Mouse (Mus musculus): ENCODE measurements around the gene Elmo1. TPM values are rescaled to one million over a fixed set of nuclear protein-coding genes. Genes with fewer than 3 reads are reported as not detected.

The Elmo1 gene
- polyA plus RNA-seq, 1 experiment from 2014 or later = 17.4 TPM

- H3K4me3 ChIP-seq = no peak overlapping the region
- no peaks in the 10 kb centered on the region for H3K4me1 ChIP-seq
- H3K27me3 ChIP-seq = no peaks in the 10 kb centered on the region
- 66% methylated on average over 3 of the region's 3 CpGs for WGBS
- no peak for ATAC-seq (ENCODE audit: insufficient number of reproducible peaks, low FRiP score, low TSS enrichment, low read depth)
- no peak overlapping the region for H3K9ac ChIP-seq
- H3K27ac ChIP-seq = no peak overlapping the region
- no peaks in the 10 kb centered on the region for H3K9me3 ChIP-seq
- H3K4me2 ChIP-seq = no peak overlapping the region
- no peaks in the 10 kb centered on the region for H3K36me3 ChIP-seq
These were observed 431.1 kb downstream of the Elmo1 start for GRCm38 (mm10) chr13:20521492-20521891.

GRCm38 (mm10) chr13:20523671-20524070, 433.3 kb downstream of the Elmo1 start:
- 69% methylated on average over 1 of the region's 1 CpGs for WGBS
- H3K9ac ChIP-seq = no peak overlapping the region
- no peaks in the 10 kb centered on the region for H3K4me1 ChIP-seq
- no peaks in the 10 kb centered on the region for H3K36me3 ChIP-seq
- H3K27me3 ChIP-seq = no peaks in the 10 kb centered on the region
- no peak overlapping the region for H3K4me2 ChIP-seq
- H3K4me3 ChIP-seq = no peak overlapping the region
- ATAC-seq (ENCODE audit: insufficient number of reproducible peaks, low FRiP score, low TSS enrichment, low read depth) = no peak
- no peaks in the 10 kb centered on the region for H3K9me3 ChIP-seq
- no peak overlapping the region for H3K27ac ChIP-seq

DNA sequence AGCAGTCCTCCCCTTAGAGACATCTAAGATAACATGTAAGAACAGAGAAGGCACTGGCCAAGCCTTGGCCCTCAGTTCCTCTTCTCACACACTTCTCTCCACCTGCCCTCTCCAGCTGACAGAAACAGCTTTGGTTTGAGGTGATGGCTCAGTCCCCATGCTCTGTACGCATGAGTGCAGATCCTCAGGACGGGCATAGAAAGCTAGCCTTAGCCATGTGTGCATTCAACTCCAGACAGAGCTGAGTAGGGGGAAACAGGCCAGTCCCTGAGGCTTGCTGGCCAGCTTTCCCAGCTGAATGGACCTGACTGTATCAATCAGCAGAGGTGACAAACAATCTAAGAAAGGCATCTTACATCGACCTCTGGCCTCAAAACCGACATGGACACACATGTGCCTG, 435.4 kb downstream of the Elmo1 start:
- no peaks in the 10 kb centered on the region for H3K36me3 ChIP-seq
- H3K4me2 ChIP-seq = no peak overlapping the region
- H3K27ac ChIP-seq = no peak overlapping the region
- H3K4me3 ChIP-seq = no peak overlapping the region
- no peaks in the 10 kb centered on the region for H3K9me3 ChIP-seq
- H3K4me1 ChIP-seq = no peaks in the 10 kb centered on the region
- H3K27me3 ChIP-seq = no peaks in the 10 kb centered on the region
- H3K9ac ChIP-seq = no peak overlapping the region
- WGBS = 76% methylated on average over 4 of the region's 4 CpGs
- no peak for ATAC-seq (ENCODE audit: insufficient number of reproducible peaks, low FRiP score, low TSS enrichment, low read depth)

GRCm38 (mm10) chr13:20537053-20537452, 446.7 kb downstream of the Elmo1 start:
- no peaks in the 10 kb centered on the region for H3K4me1 ChIP-seq
- no peak overlapping the region for H3K4me2 ChIP-seq
- H3K9me3 ChIP-seq = no peaks in the 10 kb centered on the region
- H3K36me3 ChIP-seq = no peaks in the 10 kb centered on the region
- 90% methylated on average over 1 of the region's 1 CpGs for WGBS
- no peak overlapping the region for H3K27ac ChIP-seq
- no peak for ATAC-seq (ENCODE audit: insufficient number of reproducible peaks, low FRiP score, low TSS enrichment, low read depth)
- no peak overlapping the region for H3K9ac ChIP-seq
- H3K27me3 ChIP-seq = no peaks in the 10 kb centered on the region
- H3K4me3 ChIP-seq = no peak overlapping the region

DNA sequence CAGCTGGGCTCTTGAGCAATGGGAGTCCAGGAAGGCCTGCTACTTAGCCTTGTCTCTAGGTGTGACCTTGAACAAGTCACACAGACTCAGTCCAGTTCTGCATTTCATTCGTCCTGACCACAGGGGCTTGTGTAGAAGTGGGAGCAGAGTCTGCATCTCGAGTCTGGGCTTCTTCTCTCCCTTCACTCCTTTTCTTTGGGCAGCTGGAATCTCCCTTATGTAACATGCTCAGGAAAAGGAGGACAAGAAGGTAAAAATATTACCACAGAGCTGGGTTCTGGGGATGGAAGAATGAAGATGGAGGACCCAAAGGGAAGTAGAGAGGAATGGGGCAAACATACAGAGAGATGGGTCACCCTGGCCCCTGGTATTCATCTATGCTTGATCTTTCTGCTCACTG, 447.1 kb downstream of the Elmo1 start:
- WGBS = 67% methylated on average over 2 of the region's 2 CpGs
- Histone ChIP-seq H3K27me3 (no peaks in the 10 kb centered on the region), H3K4me2 (no peak overlapping the region), H3K9ac (no peak overlapping the region), H3K9me3 (no peaks in the 10 kb centered on the region), H3K36me3 (no peaks in the 10 kb centered on the region), H3K4me1 (no peaks in the 10 kb centered on the region), H3K27ac (no peak overlapping the region), H3K4me3 (no peak overlapping the region)
- ATAC-seq (ENCODE audit: insufficient number of reproducible peaks, low FRiP score, low TSS enrichment, low read depth) = no peak

DNA sequence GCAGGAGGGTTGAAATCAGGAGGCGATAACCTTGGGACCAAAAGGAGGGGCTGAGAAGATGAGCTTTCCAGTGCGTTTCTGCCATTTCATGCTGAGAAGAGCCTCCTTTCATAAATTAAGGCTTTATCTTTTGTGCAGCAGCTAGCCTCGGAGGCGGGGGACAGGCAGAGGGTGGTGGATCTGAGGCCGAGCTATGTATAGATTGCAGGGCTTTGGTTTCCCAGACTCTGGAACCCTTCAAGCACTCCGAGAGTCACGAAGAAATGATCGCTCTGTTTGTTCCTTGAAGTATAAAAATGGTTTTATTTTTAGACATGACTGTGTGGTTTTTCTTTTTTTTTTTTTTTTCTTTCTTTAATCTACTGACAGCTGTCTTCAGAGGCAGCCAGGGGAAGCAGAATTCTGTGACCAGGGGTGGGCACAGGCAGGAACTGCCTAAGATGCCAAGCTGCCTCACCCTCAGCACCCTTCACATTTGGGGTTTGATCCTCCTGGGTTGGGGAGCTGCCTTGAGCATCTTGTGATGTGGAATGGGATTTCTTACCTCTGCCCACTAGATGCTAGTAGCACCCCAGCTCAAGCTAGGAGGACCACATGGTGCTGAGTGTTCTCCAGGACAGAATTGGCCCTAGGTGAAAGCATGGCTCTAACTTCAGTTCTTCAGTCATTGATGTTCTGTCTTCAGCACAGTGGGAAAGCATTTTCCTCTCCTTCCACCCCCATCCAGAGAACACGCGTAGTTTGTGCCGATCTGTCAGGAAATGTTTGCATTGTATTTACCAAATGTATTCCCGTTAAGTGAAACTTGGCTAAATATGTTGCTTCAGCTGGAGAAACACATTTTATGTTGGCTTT, 448.0 kb downstream of the Elmo1 start:
- Histone ChIP-seq H3K27ac (no peak overlapping the region), H3K9me3 (no peaks in the 10 kb centered on the region), H3K36me3 (no peaks in the 10 kb centered on the region), H3K4me2 (no peak overlapping the region), H3K9ac (no peak overlapping the region), H3K27me3 (no peaks in the 10 kb centered on the region), H3K4me1 (no peaks in the 10 kb centered on the region), H3K4me3 (no peak overlapping the region)
- ATAC-seq (ENCODE audit: insufficient number of reproducible peaks, low FRiP score, low TSS enrichment, low read depth) = no peak
- WGBS = 80% methylated on average over 12 of the region's 12 CpGs

DNA sequence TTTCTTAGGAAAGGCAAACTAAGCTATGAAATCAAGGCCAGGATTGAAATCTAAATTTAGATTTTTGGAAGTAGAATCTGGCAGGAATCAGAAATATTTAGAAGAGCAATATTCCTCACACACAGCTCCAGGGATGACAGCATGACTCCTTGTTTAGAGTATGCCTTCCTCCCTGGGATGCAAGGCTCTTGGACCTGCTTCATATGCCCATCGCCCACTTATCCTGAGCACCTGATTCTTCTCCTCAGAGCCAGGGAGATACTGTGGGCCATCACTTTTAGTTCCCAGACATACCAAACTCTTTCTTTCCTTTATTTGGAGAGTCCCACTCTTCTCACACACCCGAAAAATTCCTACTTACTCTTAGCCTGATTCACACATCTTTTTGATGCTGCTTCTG, 449.2 kb downstream of the Elmo1 start:
- no peak overlapping the region for H3K4me2 ChIP-seq
- no peak for ATAC-seq (ENCODE audit: insufficient number of reproducible peaks, low FRiP score, low TSS enrichment, low read depth)
- H3K4me3 ChIP-seq = no peak overlapping the region
- whole genome bisulfite sequencing = 89% methylated on average over 2 of the region's 2 CpGs
- no peaks in the 10 kb centered on the region for H3K9me3 ChIP-seq
- no peak overlapping the region for H3K27ac ChIP-seq
- H3K36me3 ChIP-seq = no peaks in the 10 kb centered on the region
- H3K4me1 ChIP-seq = no peaks in the 10 kb centered on the region
- no peaks in the 10 kb centered on the region for H3K27me3 ChIP-seq
- H3K9ac ChIP-seq = no peak overlapping the region

DNA sequence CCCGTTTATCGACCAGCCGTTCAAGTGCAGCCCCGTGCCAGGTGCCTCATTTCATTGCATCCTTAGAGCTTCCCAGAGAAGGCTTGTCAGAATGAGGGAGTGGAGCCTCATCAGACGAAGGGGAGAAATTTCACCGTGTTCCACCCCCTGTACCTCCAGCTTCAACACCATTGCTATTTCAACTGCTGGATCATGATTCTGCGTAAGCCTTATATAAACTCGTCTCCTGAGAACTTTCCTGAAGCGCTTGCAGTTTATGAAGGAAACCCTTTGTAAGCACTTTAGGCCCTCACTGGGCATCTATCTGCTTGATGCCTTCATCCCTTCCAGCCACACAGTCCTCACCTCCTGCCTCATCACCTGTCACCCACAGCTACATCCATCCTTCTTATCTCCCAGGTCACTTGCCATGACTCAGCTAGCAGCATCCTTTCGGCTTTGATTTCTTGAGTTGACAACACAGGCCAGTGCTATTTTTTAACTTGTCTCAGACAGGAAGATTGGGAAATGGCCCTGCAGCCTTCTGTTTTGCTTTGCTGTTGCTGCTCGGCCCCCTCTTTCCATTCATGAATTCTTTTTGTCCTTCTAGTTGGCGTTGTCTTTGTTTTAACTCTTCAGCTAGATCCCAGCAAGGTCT, 456.3 kb downstream of the Elmo1 start:
- no peaks in the 10 kb centered on the region for H3K27me3 ChIP-seq
- H3K27ac ChIP-seq = no peak overlapping the region
- no peaks in the 10 kb centered on the region for H3K9me3 ChIP-seq
- H3K4me1 ChIP-seq = no peaks in the 10 kb centered on the region
- H3K4me2 ChIP-seq = no peak overlapping the region
- H3K9ac ChIP-seq = no peak overlapping the region
- no peak for ATAC-seq (ENCODE audit: insufficient number of reproducible peaks, low FRiP score, low TSS enrichment, low read depth)
- no peaks in the 10 kb centered on the region for H3K36me3 ChIP-seq
- 78% methylated on average over 12 of the region's 12 CpGs for WGBS
- H3K4me3 ChIP-seq = no peak overlapping the region

DNA sequence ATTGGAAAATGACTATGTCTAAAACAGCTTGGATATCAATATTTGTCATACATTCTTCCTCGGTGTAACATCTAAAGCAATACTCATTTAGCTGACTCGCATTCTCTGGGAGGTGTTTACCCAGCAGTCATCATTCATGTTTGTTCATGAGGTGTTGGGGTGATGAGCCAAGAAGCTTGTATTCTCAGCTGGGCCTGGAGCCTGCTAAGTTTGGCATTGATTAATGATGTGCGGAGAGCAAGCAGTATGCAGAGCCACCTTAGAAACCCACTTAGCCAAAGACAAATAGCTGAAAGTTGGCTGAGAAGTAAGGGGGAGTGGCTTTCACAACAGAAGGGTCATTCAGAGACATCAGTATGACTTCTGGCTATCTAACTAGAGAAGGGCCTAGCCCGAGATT, 459.6 kb downstream of the Elmo1 start:
- Histone ChIP-seq H3K4me3 (no peak overlapping the region), H3K4me2 (no peak overlapping the region), H3K27me3 (no peaks in the 10 kb centered on the region), H3K9ac (no peak overlapping the region), H3K9me3 (no peaks in the 10 kb centered on the region), H3K27ac (no peak overlapping the region), H3K36me3 (no peaks in the 10 kb centered on the region), H3K4me1 (no peaks in the 10 kb centered on the region)
- no peak for ATAC-seq (ENCODE audit: insufficient number of reproducible peaks, low FRiP score, low TSS enrichment, low read depth)
- 67% methylated on average over 4 of the region's 4 CpGs for WGBS

DNA sequence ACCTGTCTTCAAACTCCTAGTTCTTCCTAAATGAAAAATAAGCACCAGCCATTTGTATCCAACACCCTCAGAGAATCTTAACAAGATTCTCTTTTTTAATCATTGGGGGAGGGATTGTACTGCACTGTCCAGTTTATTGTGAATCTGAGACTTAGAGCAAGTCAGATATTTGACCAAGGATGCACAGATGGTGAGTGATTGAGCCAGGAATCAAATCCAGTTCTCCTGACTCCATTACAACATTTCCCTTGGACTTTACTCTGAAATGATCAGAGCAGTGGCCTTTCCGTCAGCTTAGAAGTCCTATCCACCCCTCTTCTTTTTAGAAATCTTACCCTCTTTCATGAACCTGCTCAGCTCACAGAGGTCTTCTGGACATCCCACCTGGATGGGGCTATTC, 461.2 kb downstream of the Elmo1 start:
- Histone ChIP-seq H3K4me3 (no peak overlapping the region), H3K4me2 (no peak overlapping the region), H3K9me3 (no peaks in the 10 kb centered on the region), H3K4me1 (no peaks in the 10 kb centered on the region), H3K36me3 (no peaks in the 10 kb centered on the region), H3K9ac (no peak overlapping the region), H3K27me3 (no peaks in the 10 kb centered on the region), H3K27ac (no peak overlapping the region)
- ATAC-seq (ENCODE audit: insufficient number of reproducible peaks, low FRiP score, low TSS enrichment, low read depth) = no peak
- 84% methylated on average over 1 of the region's 1 CpGs for WGBS

DNA sequence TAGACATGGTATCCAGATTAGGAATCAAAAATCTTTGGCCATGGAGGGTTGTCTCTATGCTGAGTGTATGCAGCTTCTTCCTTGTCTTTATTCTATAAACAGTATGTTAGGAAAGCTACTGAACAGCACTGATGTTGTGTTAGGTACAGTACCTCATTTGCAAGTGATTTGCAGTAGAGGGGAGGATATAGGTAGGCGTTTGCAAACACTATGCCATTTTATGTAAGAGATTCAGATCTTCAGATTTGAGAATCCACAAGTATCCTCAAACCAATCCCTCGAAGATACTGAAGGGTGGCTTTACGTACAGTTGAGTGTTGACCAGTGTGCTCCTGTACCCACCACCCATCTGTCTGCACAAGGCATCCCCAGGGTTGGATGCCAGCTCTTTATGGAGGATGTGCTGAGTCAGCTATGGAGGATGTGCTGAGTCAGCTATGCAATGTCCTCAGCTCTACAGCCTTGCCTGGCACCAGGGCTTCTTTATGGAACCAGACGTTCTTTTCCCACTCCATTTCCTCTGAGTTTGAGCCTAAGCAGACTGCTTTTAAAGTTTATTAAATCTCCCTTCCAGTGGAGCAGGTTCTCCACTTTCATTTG, 465.6 kb downstream of the Elmo1 start:
- no peaks in the 10 kb centered on the region; the same call in 1 of the 2 replicates for H3K9me3 ChIP-seq
- no peak overlapping the region for H3K4me3 ChIP-seq
- no peak overlapping the region for H3K9ac ChIP-seq
- ATAC-seq (ENCODE audit: insufficient number of reproducible peaks, low FRiP score, low TSS enrichment, low read depth) = no peak
- no peak overlapping the region for H3K27ac ChIP-seq
- no peaks in the 10 kb centered on the region for H3K36me3 ChIP-seq
- no peak overlapping the region for H3K4me2 ChIP-seq
- WGBS = 79% methylated on average over 4 of the region's 4 CpGs
- no peaks in the 10 kb centered on the region for H3K4me1 ChIP-seq
- H3K27me3 ChIP-seq = no peaks in the 10 kb centered on the region

DNA sequence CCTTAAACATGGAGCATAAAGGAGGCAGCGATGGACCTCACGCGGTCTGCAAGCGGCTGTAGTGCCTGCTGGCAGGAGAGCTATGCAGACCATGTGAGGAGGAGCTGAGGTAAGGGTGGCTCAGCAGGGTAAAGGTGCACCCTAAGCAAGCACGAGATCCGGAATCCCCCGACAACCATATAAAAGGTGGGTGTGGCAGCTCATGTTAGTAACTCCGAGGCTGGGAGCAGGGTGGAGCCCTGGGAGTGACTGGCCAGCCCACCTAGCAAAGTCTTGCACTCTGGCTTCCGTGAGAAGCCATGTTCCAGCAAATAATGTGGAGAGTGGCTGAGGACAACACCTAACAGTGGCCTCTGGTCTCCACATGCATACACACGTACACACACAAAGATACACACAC, 466.3 kb downstream of the Elmo1 start:
- WGBS = 84% methylated on average over 10 of the region's 10 CpGs
- Histone ChIP-seq H3K27me3 (no peaks in the 10 kb centered on the region), H3K4me2 (no peak overlapping the region), H3K9ac (no peak overlapping the region), H3K4me1 (no peaks in the 10 kb centered on the region), H3K36me3 (no peaks in the 10 kb centered on the region), H3K4me3 (no peak overlapping the region), H3K27ac (no peak overlapping the region), H3K9me3 (no peaks in the 10 kb centered on the region; the same call in 1 of the 2 replicates)
- no peak for ATAC-seq (ENCODE audit: insufficient number of reproducible peaks, low FRiP score, low TSS enrichment, low read depth)
